Mouse (Mus musculus) cerebellum, adult 2 months (tissue): ENCODE data around the gene Mgat4b.

Experiments used
- CTCF ChIP-seq: fragments of 200-500 bp; IDR thresholded peaks from 2 replicates; pipeline ENCODE4 v1.5.1; 2011; ENCODE audit warnings: low read depth, mild to moderate bottlenecking, control low read depth, low read length, moderate library complexity, borderline replicate concordance; ENCODE audit not compliant: insufficient read depth
- POLR2A ChIP-seq: fragments of 200-500 bp; IDR thresholded peaks from 2 replicates; pipeline ENCODE4 v1.6.1; 2011; ENCODE audit warnings: low read length, control low read depth, borderline replicate concordance; ENCODE audit not compliant: insufficient read depth

DNA sequence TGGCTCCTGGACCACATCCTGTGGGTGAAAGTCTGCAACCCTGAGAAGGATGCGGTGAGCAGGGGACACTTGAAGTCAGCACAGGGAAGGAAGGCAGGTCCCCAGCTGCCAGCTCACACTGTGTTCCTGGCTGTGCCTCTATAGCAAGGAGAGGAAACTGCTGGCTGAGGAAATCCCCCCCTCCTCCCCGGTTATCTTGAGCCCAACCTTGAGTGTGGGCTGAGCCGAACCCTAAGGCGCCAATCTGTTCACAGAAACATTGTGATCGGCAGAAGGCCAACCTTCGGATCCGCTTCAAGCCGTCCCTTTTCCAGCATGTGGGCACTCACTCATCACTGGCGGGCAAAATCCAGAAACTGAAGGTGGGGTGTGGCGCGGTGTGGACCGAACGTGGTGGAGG, 22.3 kb downstream of the Mgat4b start:
- no peak for TF ChIP-seq CTCF
- TF ChIP-seq POLR2A = no peak
